Mouse (Mus musculus) central nervous system, embryonic 11.5 days (tissue): ENCODE results near the gene Gm21663. TPM values are rescaled to one million over a fixed set of nuclear protein-coding genes. Genes with fewer than 3 reads are reported as not detected.

Experiments used
- polyA plus RNA-seq: library from polyadenylated mRNA; depleted of rRNA; stranded (reverse); fragments of >200 nt; gene quantifications from 2 replicates; pipeline ENCODE4 v1.2.3, GENCODE M21; 2012; rRNA removed

The Gm21663 gene
- polyA plus RNA-seq: not detected in 2 replicates

DNA sequence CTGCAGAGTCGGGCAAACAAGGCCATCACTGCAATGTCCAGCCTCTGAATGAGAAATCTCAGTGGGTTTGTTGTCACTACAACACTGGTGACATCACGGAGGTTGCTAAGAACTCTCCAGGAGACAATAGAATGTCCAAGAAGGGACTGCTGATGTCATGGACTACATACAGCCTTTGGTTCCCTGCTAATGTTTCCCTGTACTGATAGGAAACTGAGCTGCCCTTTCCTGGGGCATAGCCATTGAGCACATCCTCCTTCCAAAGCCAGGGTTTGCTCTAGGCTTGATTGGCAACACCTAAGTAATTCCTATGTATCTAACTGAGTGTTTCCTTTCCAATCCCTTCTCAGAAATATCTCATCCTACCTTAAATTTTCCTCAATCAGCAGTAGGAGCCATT is at the start of gene Gm21663:
Gene Gm21663, minus strand, starts transcription at position 101 of the 400 bp plus-strand sequence.

DNA sequence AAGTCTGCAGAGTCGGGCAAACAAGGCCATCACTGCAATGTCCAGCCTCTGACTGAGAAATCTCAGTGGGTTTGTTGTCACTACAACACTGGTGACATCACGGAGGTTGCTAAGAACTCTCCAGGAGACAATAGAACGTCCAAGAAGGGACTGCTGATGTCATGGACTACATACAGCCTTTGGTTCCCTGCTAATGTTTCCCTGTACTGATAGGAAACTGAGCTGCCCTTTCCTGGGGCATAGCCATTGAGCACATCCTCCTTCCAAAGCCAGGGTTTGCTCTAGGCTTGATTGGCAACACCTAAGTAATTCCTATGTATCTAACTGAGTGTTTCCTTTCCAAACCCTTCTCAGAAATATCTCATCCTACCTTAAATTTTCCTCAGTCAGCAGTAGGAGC is 46.4 kb upstream of the Gm21663 start, which contains the start of gene Gm21698:
Gene Gm21698, minus strand, starts transcription at position 101 of the 400 bp plus-strand sequence.

DNA sequence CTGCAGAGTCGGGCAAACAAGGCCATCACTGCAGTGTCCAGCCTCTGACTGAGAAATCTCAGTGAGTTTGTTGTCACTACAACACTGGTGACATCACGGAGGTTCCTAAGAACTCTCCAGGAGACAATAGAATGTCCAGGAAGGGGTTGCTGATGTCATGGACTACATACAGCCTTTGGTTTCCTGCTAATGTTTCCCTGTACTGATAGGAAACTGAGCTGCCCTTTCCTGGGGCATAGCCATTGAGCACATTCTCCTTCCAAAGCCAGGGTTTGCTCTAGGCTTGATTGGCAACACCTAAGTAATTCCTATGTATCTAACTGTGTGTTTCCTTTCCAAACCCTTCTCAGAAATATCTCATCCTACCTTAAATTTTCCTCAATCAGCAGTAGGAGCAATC is 30.4 kb upstream of the Gm21663 start, which contains the start of gene Gm21680:
Gene Gm21680, minus strand, starts transcription at position 101 of the 400 bp plus-strand sequence.

DNA sequence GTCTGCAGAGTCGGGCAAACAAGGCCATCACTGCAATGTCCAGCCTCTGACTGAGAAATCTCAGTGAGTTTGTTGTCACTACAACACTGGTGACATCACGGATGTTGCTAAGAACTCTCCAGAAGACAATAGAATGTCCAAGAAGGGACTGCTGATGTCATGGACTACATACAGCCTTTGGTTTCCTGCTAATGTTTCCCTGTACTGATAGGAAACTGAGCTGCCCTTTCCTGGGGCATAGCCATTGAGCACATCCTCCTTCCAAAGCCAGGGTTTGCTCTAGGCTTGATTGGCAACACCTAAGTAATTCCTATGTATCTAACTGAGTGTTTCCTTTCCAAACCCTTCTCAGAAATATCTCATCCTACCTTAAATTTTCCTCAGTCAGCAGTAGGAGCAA is 12.1 kb upstream of the Gm21663 start, which contains the start of gene Gm21671:
Gene Gm21671, minus strand, starts transcription at position 101 of the 400 bp plus-strand sequence.

Other genes starting within 250 kb of the Gm21663 start
- gene Xrcc2, start 236.6 kb downstream of the Gm21663 start, polyA plus RNA-seq: 13.3 and 17.8 TPM in 2 replicates
- 4.6 and 5.7 TPM in 2 replicates for gene Actr3b, start 182.4 kb downstream of the Gm21663 start, polyA plus RNA-seq
- gene Gm21671, start 12.0 kb upstream of the Gm21663 start, polyA plus RNA-seq: not detected in 2 replicates
- not detected in 2 replicates for gene Gm21680, start 30.3 kb upstream of the Gm21663 start, polyA plus RNA-seq
- not detected in 2 replicates for gene Gm21698, start 46.3 kb upstream of the Gm21663 start, polyA plus RNA-seq
- gene Gm1979, start 62.4 kb upstream of the Gm21663 start, polyA plus RNA-seq: not detected in 2 replicates
- gene Gm5862, start 80.5 kb upstream of the Gm21663 start, polyA plus RNA-seq: not detected in 2 replicates
- 0.02 TPM in 1 of 2 replicates, not detected in the other for gene Speer4a, start 97.2 kb upstream of the Gm21663 start, polyA plus RNA-seq
- not detected in 2 replicates for gene Gm7347, start 116.2 kb upstream of the Gm21663 start, polyA plus RNA-seq
- not detected in 2 replicates for gene Gm10471, start 146.9 kb upstream of the Gm21663 start, polyA plus RNA-seq
- gene 5031410I06Rik, start 163.0 kb upstream of the Gm21663 start, polyA plus RNA-seq: not detected in 2 replicates
- not detected in 2 replicates for gene Gm10220, start 179.0 kb upstream of the Gm21663 start, polyA plus RNA-seq